Mouse (Mus musculus) mesoderm, embryonic 11.5 days (tissue): ENCODE results near the gene Skint10.
A peak's percentile ranks its signal among the peaks of the same experiment; 100 is the strongest.

Experiments
- DNase-seq: peaks from one replicate; pipeline ENCODE4 v3.0.0-alpha.2; 2012; ENCODE audit warnings: low read depth, low spot score

Gene Skint10

GRCm38 (mm10) chr4:112774766-112775165 lies at the start of gene Skint10:
Skint10 (minus strand) TSS chr4:112774866.
- DNase-seq = no peak

GRCm38 (mm10) chr4:112790646-112791045 lies 16.0 kb upstream of the Skint10 start:
- DNase-seq = peak; percentile 1
